Mouse (Mus musculus) bone marrow macrophage, adult 2 months (primary cell): Measurements from ENCODE around the gene Lhfpl3.

ENCODE experiments used
- CTCF ChIP-seq: IDR thresholded peaks from 2 replicates; pipeline ENCODE4 v1.5.1; 2012; ENCODE audit warnings: low read depth, mild to moderate bottlenecking, low read length, moderate library complexity
- POLR2A ChIP-seq: IDR thresholded peaks from 2 replicates; pipeline ENCODE4 v1.6.1; 2012; ENCODE audit warnings: mild to moderate bottlenecking, low read depth, low read length, borderline replicate concordance

GRCm38 (mm10) chr5:22889481-22889880 is 143.6 kb downstream of the Lhfpl3 start:
- TF ChIP-seq CTCF (no peak), POLR2A (no peak)
